Mouse (Mus musculus): ENCODE data around the gene Sept8. TPM values are rescaled to one million over a fixed set of nuclear protein-coding genes. Genes with fewer than 3 reads are reported as not detected.

Sept8 gene
- polyA plus RNA-seq (2016; fragmentation: Nextera tagmentation; extraction: Ambion mirVana): 24.2 and 28.1 TPM in 2 replicates

DNA sequence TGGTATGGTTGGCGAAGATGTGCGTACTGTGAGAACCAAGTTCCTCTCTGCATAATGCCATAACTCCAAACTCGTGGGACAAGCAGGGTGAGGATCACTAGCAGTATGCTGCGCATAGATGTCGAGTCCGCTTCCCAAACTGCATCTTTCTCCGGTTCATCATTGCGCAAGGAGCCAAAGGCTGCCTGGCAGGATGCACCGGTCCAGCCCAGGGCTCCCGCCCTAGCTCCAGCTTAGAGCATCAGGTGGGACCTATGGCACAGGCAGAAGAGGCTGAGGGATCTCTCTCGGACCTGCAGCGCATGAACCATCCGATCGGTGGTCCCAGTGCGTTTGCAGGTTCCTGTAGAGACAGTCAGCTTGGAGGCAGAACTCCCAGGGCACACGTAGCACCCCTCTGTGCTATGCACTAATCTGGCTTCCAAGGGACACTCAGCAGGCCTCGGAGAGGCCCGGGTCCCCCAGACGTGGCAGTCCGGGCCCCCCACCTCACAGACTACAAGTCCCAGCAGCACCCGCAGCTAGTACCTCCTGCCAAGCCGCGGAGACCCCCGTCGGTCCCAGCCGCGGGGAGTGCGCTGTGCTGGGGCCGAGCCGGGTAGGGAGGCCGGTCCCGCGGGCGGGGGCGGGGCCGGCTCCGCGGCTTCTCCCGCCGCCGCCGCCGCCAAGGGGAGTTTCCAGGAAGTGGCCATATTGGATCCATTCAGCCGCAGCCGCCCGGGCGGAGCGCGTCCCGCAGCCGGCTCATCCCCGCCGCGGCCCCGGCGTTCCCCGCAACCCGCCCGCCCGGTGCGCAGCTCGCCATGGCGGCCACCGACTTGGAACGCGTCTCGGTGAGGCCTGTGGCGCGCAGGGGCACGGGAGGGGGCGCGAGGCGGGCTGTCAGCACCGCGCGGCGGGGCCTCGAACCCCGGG, at the start of gene Sept8:
Sept8 (plus strand) TSS at position 51 of the 915 bp plus-strand sequence.
- Histone ChIP-seq H3K27me3 (peaks cover 28% of the 10 kb centered on the region), H3K27ac (peak within 1 kb of the TSS; percentile 55), H3K4me1 (peaks cover 39% of the 10 kb centered on the region), H3K4me3 (peak within 1 kb of the TSS; percentile 88), H3K36me3 (no peaks in the 10 kb centered on the region), H3K9ac (peak within 1 kb of the TSS; percentile 88), H3K9me3 (replicated peaks) (no peaks in the 10 kb centered on the region), H3K4me2 (replicated peaks) (peak within 1 kb of the TSS; percentile 84)
- WGBS: 5% methylated on average over 59 of the region's 79 CpGs
- peak; percentile 85 for ATAC-seq (ENCODE audit: low FRiP score)

DNA sequence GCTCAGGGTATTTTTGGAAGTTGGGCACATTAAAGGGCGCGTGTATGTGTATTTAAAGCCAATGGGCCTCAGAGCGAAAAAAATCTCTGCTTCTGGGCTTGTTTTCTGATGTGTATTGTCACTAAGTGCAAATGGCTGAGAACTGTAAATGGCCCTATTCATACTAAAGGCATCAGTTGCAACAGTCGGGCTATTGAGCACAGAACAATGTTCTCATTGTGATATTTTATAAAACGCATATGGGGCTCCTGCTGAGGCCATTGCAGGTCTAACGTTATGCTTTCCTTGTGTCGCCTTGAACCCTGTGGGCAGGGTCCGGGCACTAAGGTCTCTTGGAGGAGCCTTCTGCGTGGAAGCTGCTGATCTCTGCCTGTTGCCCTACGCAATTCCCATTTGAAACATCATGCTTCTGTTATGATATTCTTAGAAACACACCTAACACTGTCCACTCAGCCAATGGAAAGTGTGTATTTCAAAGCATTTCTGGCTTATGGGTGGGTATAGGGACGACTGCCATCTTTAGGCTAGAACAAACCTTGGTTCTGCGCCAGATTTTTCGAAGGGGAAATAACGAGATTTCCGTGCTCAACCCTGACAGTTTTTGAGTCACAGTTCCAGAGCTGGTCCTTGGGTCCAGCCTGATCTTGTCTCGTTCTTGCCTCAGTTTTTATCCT, 49.6 kb upstream of the Sept8 start:
- 29% methylated on average over 16 of the region's 16 CpGs for WGBS
- Histone ChIP-seq H3K27ac (peak overlapping the region; percentile 30), H3K27me3 (peaks cover 86% of the 10 kb centered on the region), H3K9me3 (replicated peaks) (no peaks in the 10 kb centered on the region), H3K36me3 (no peaks in the 10 kb centered on the region), H3K4me2 (replicated peaks) (peak overlapping the region; percentile 45; the same call in 1 of the 2 replicates), H3K9ac (no peak overlapping the region), H3K4me1 (peaks cover 25% of the 10 kb centered on the region), H3K4me3 (no peak overlapping the region)
- no peak for ATAC-seq (ENCODE audit: low FRiP score)

- peak within 1 kb of the TSS; percentile 30 for H3K27ac ChIP-seq
- peaks cover 25% of the 10 kb centered on the region for H3K4me1 ChIP-seq
- H3K36me3 ChIP-seq: no peaks in the 10 kb centered on the region
- H3K4me2 ChIP-seq (replicated peaks): peak within 1 kb of the TSS; percentile 45
- peak; percentile 80 for ATAC-seq (ENCODE audit: low FRiP score)
- peak within 1 kb of the TSS; percentile 7; the same call in 1 of the 2 replicates for H3K4me3 ChIP-seq
- whole genome bisulfite sequencing: 2% methylated on average over 29 of the region's 29 CpGs
- H3K9me3 ChIP-seq (replicated peaks): no peaks in the 10 kb centered on the region
- H3K27me3 ChIP-seq: peaks cover 86% of the 10 kb centered on the region
- 0 out of 2 replicates have a peak within 1 kb of the TSS, but pooled peaks have one; percentile 2 for H3K9ac ChIP-seq
Observed at GRCm38 (mm10) chr11:53469968-53470695, 48.9 kb upstream of the Sept8 start, which contains the start of gene Gm9837. Gene Gm9837 (minus strand): TSS chr11:53470479.

GRCm38 (mm10) chr11:53472709-53473108, 46.3 kb upstream of the Sept8 start:
- Histone ChIP-seq H3K27ac (no peak overlapping the region), H3K4me2 (replicated peaks) (no peak overlapping the region), H3K4me3 (no peak overlapping the region), H3K4me1 (peaks cover 28% of the 10 kb centered on the region), H3K36me3 (no peaks in the 10 kb centered on the region), H3K9me3 (replicated peaks) (no peaks in the 10 kb centered on the region), H3K27me3 (peaks cover 73% of the 10 kb centered on the region), H3K9ac (no peak overlapping the region)
- WGBS: 80% methylated on average over 3 of the region's 3 CpGs
- ATAC-seq (ENCODE audit: low FRiP score): no peak

GRCm38 (mm10) chr11:53475620-53476019, 43.4 kb upstream of the Sept8 start:
- Histone ChIP-seq H3K27ac (peak overlapping the region; percentile 69), H3K9me3 (replicated peaks) (peaks cover 4% of the 10 kb centered on the region), H3K4me3 (no peak overlapping the region), H3K36me3 (no peaks in the 10 kb centered on the region), H3K4me1 (peaks cover 33% of the 10 kb centered on the region), H3K9ac (no peak overlapping the region), H3K4me2 (replicated peaks) (peak overlapping the region; percentile 36), H3K27me3 (peaks cover 83% of the 10 kb centered on the region)
- 16% methylated on average over 8 of the region's 8 CpGs for WGBS
- ATAC-seq (ENCODE audit: low FRiP score): no peak

GRCm38 (mm10) chr11:53477833-53478232, 41.2 kb upstream of the Sept8 start:
- no peak overlapping the region for H3K4me2 ChIP-seq (replicated peaks)
- H3K9ac ChIP-seq: no peak overlapping the region
- 39% methylated on average over 7 of the region's 7 CpGs for WGBS
- H3K4me3 ChIP-seq: no peak overlapping the region
- H3K36me3 ChIP-seq: no peaks in the 10 kb centered on the region
- peaks cover 4% of the 10 kb centered on the region for H3K9me3 ChIP-seq (replicated peaks)
- no peak overlapping the region for H3K27ac ChIP-seq
- H3K27me3 ChIP-seq: peaks cover 80% of the 10 kb centered on the region
- ATAC-seq (ENCODE audit: low FRiP score): no peak
- peaks cover 27% of the 10 kb centered on the region for H3K4me1 ChIP-seq

GRCm38 (mm10) chr11:53478383-53479170, 40.5 kb upstream of the Sept8 start:
- H3K9ac ChIP-seq: peak overlapping the region; percentile 60
- H3K27me3 ChIP-seq: peaks cover 79% of the 10 kb centered on the region
- peaks cover 4% of the 10 kb centered on the region for H3K9me3 ChIP-seq (replicated peaks)
- peaks cover 27% of the 10 kb centered on the region for H3K4me1 ChIP-seq
- H3K4me3 ChIP-seq: peak overlapping the region; percentile 44
- no peak overlapping the region for H3K27ac ChIP-seq
- H3K36me3 ChIP-seq: no peaks in the 10 kb centered on the region
- ATAC-seq (ENCODE audit: low FRiP score): 0 out of 2 replicates have a peak, but pooled peaks have one; percentile 38
- peak overlapping the region; percentile 73 for H3K4me2 ChIP-seq (replicated peaks)
- 4% methylated on average over 79 of the region's 79 CpGs for WGBS

DNA sequence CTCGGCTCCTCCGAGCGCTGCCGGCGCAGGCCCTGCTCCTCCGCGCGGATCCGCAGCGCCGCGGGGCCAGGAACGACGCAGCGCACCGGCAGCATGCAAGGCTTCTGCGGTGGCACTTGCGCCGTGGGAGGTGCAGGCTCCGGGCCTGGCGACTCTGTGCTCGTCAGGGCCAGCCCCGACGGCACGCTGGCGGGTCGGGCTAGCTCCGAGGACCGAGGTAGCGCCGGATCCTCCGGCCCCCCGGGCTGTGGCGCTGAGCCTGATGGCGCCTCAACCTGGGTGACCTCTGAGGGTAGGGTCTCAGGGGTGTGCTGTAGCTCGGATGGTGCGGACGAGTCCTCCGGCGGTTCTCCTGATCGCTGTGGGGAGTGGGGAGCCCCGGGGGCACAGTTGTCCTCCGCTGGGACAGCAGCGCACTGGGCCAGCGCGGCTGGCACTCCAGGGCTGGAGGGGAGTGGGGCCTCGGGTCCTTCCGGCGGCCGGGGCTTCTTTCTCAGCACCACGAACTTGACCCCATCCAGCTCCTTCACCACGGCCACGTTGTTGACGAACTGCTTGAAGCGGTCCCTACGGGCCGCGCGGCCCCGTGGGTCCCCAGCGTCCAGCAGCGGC, 39.8 kb upstream of the Sept8 start:
- H3K4me1 ChIP-seq: peaks cover 27% of the 10 kb centered on the region
- peak overlapping the region; percentile 73 for H3K4me2 ChIP-seq (replicated peaks)
- peaks cover 4% of the 10 kb centered on the region for H3K9me3 ChIP-seq (replicated peaks)
- no peaks in the 10 kb centered on the region for H3K36me3 ChIP-seq
- H3K27me3 ChIP-seq: peaks cover 77% of the 10 kb centered on the region
- ATAC-seq (ENCODE audit: low FRiP score): peak; percentile 25; the same call in 1 of the 2 replicates
- WGBS: 1% methylated on average over 62 of the region's 62 CpGs
- H3K27ac ChIP-seq: no peak overlapping the region
- H3K9ac ChIP-seq: peak overlapping the region; percentile 60
- peak overlapping the region; percentile 44 for H3K4me3 ChIP-seq

DNA sequence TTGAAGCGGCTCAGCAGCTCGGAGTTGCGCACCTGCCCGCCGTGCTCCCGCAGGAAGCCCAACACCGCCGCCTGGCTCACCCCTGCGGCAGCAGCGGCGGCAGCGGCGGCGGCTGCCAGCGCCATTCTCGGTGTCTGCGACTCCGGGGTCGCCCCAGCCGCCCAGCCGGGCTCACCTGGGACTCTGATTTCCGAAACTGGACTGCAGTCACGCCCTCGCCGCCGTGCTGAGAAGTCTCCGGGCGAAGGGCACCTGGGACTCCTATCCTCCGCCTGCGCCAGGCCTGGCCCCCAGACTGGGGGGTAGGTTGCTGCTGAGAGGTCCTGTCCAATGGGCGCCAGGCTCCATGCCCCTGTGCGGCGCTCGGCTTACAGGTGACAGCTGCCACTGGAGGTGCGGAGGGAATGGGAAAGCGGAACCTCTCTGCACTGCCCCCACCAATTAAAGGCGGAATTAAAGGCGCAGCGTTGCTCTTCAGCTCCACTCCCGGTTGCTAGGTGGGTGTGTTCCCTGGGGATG, 39.2 kb upstream of the Sept8 start, which contains the start of the genes Gm9945 and Sowaha:
Gm9945 (plus strand) TSS at position 384 of the 519 bp plus-strand sequence.
Sowaha (minus strand) TSS at position 492 of the 519 bp plus-strand sequence.
- peaks cover 27% of the 10 kb centered on the region for H3K4me1 ChIP-seq
- WGBS: 3% methylated on average over 40 of the region's 40 CpGs
- no peaks in the 10 kb centered on the region for H3K36me3 ChIP-seq
- peak; percentile 43; the same call in 1 of the 2 replicates for ATAC-seq (ENCODE audit: low FRiP score)
- peaks cover 4% of the 10 kb centered on the region for H3K9me3 ChIP-seq (replicated peaks)
- H3K9ac ChIP-seq: peak within 1 kb of the TSS; percentile 60
- peak within 1 kb of the TSS; percentile 44 for H3K4me3 ChIP-seq
- H3K4me2 ChIP-seq (replicated peaks): peak within 1 kb of the TSS; percentile 73
- no peak within 1 kb of the TSS for H3K27ac ChIP-seq
- peaks cover 72% of the 10 kb centered on the region for H3K27me3 ChIP-seq

- no peak for ATAC-seq (ENCODE audit: low FRiP score)
- Histone ChIP-seq H3K9ac (no peak overlapping the region), H3K4me3 (no peak overlapping the region), H3K9me3 (replicated peaks) (peaks cover 4% of the 10 kb centered on the region), H3K36me3 (no peaks in the 10 kb centered on the region), H3K27me3 (peaks cover 74% of the 10 kb centered on the region), H3K4me2 (replicated peaks) (no peak overlapping the region), H3K27ac (no peak overlapping the region), H3K4me1 (peaks cover 17% of the 10 kb centered on the region)
- 68% methylated on average over 4 of the region's 4 CpGs for WGBS
Observed at GRCm38 (mm10) chr11:53481088-53481730, 37.8 kb upstream of the Sept8 start.

All from hindbrain, embryonic 12.5 days (tissue).